Mouse (Mus musculus) midbrain, embryonic 12.5 days (tissue): Measurements from ENCODE around the gene Dnmt1. TPM values are rescaled to one million over a fixed set of nuclear protein-coding genes. Genes with fewer than 3 reads are reported as not detected.

Experiments
- ATAC-seq: fragments of 200-750 bp; cut with Nextera tagmentation; 2 replicates; pipeline ENCODE4 v1.8.0; 2017; ENCODE audit warnings: low read depth, moderate TSS enrichment, moderate library complexity; ENCODE audit not compliant: low FRiP score
- H3K27ac ChIP-seq: fragments of 300-500 bp; sonication (generic); replicated peaks from 2 replicates; pipeline ENCODE4 v1.5.1; 2016; ENCODE audit warnings: mild to moderate bottlenecking
- H3K27me3 ChIP-seq: fragments of 300-500 bp; sonication (generic); 2 replicates; pipeline ENCODE4 v1.6.1; 2016; ENCODE audit warnings: mild to moderate bottlenecking
- H3K36me3 ChIP-seq: fragments of 300-500 bp; sonication (generic); 2 replicates; pipeline ENCODE4 v1.6.1; 2016
- H3K4me1 ChIP-seq: fragments of 300-500 bp; sonication (generic); 2 replicates; pipeline ENCODE4 v1.6.1; 2016
- H3K4me2 ChIP-seq: fragments of 300-500 bp; sonication (generic); replicated peaks from 2 replicates; pipeline ENCODE4 v1.6.1; 2016; ENCODE audit warnings: mild to moderate bottlenecking, moderate library complexity
- H3K4me3 ChIP-seq: fragments of 300-500 bp; sonication (generic); 2 replicates; pipeline ENCODE4 v1.5.1; 2016; ENCODE audit warnings: mild to moderate bottlenecking
- H3K9ac ChIP-seq: fragments of 300-500 bp; sonication (generic); replicated peaks from 2 replicates; pipeline ENCODE4 v1.6.1; 2016; ENCODE audit warnings: mild to moderate bottlenecking, moderate library complexity
- H3K9me3 ChIP-seq: fragments of 300-500 bp; sonication (generic); 2 replicates; pipeline ENCODE4 v1.6.1; 2016; ENCODE audit warnings: mild to moderate bottlenecking
- WGBS: fragments of 180-500 bp; shearing (Covaris S2); methylation state at CpG from one replicate; pipeline ENCODE4 v1.1.7; 2016; 5-methylcytosine and 5-hydroxymethylcytosine counted together
- polyA plus RNA-seq: library from polyadenylated mRNA; unstranded; fragments of >200 nt; fragmentation: Nextera tagmentation; extraction: Ambion mirVana; gene quantifications from 2 replicates; pipeline ENCODE4 v1.2.1, GENCODE M21; 2016

Gene Dnmt1
- polyA plus RNA-seq, 1 experiment from 2014 or later: 109 TPM

GRCm38 (mm10) chr9:20975431-20976215, 15.9 kb upstream of the Dnmt1 start:
- Histone ChIP-seq H3K4me2 (peak overlapping the region; percentile 84), H3K27me3 (peaks cover 5% of the 10 kb centered on the region; the same call in 1 of the 2 replicates), H3K27ac (no peak overlapping the region), H3K4me1 (peaks cover 34% of the 10 kb centered on the region), H3K4me3 (peak overlapping the region; percentile 78), H3K9me3 (no peaks in the 10 kb centered on the region), H3K9ac (peak overlapping the region; percentile 73), H3K36me3 (no peaks in the 10 kb centered on the region)
- under 1% methylated on average over 45 of the region's 45 CpGs for WGBS
- ATAC-seq: peak; percentile 57; the same call in 1 of the 2 replicates

DNA sequence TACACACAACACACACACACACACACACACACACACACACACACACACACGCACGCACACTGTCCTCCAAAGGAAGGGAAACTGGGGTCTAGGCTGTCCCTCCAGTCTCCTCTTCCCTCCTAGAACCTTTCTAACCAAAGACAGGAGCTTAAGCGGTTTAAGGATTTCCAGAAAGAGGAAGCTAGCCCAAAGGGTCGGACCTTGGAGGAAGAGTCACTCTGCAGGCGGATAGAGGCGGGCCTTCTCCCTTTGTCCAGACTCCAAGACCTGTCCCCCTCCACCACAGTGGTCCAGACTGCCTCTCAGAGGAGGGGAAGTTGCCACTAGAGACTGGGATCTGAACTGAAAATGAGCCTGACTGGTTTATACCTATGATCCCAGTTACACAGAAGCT, 14.0 kb upstream of the Dnmt1 start:
- Histone ChIP-seq H3K36me3 (peaks cover under 1% of the 10 kb centered on the region; the same call in 1 of the 2 replicates), H3K9ac (no peak overlapping the region; the same call in 1 of the 2 replicates), H3K27ac (no peak overlapping the region), H3K9me3 (no peaks in the 10 kb centered on the region), H3K4me2 (0 out of 2 replicates have a peak overlapping the region, but pooled peaks have one; percentile 6), H3K27me3 (peaks cover 5% of the 10 kb centered on the region; the same call in 1 of the 2 replicates), H3K4me1 (peaks cover 34% of the 10 kb centered on the region), H3K4me3 (no peak overlapping the region)
- WGBS: 57% methylated on average over 5 of the region's 6 CpGs
- ATAC-seq: no peak

GRCm38 (mm10) chr9:20973001-20973681, 13.5 kb upstream of the Dnmt1 start:
- Histone ChIP-seq H3K4me2 (peak overlapping the region; percentile 26; the same call in 1 of the 2 replicates), H3K9ac (no peak overlapping the region; the same call in 1 of the 2 replicates), H3K9me3 (no peaks in the 10 kb centered on the region), H3K27ac (no peak overlapping the region), H3K4me3 (no peak overlapping the region), H3K4me1 (peaks cover 34% of the 10 kb centered on the region), H3K36me3 (peaks cover 6% of the 10 kb centered on the region), H3K27me3 (peaks cover 5% of the 10 kb centered on the region; the same call in 1 of the 2 replicates)
- no peak for ATAC-seq
- 86% methylated on average over 4 of the region's 4 CpGs for WGBS

DNA sequence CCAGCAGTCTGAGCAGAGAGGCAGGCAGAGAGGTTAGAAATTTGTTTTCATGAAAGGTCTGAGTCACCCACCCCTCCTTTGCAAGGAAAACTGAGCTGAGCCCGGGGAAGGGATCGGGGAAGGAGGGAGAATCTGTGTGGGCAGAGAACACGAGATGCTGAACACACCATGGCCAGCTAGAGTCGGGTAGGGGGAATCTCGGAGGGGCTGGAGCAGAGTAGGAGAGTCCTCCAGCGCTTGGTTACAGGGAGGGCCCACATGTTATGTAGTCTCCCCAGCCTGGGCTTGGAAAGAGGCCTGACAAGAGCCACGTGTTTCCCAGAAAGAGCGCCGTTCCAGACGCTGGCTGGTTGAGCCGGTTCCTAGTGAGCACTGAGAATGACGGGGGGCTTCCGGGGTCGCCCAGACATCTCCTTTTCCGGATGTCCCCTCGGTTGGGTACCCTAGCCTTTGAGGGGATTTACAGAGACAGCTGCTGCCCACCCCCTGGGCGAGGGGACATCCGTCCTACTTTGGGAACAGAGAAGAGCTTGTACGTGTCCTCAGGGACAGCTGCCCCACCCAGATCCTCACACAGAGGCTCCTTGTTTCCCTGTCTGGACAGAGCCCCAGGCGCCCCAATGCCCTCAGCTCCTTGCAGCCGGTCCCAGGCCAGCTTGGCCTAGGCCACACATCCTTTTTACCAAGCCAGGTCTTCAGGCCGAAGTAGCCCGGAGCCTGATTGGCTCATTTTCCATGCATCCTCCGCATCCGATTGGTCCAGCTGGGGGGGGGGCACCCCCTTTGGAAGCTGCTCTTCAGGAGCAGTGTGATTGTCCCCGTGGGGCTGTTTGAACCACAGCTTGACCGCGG, 12.7 kb upstream of the Dnmt1 start:
- no peak for ATAC-seq
- H3K36me3 ChIP-seq: peaks cover 14% of the 10 kb centered on the region
- H3K4me1 ChIP-seq: peaks cover 34% of the 10 kb centered on the region
- peak overlapping the region; percentile 26 for H3K4me2 ChIP-seq
- whole genome bisulfite sequencing: 35% methylated on average over 28 of the region's 28 CpGs
- H3K27ac ChIP-seq: 0 out of 2 replicates have a peak overlapping the region, but pooled peaks have one; percentile 35
- peaks cover 5% of the 10 kb centered on the region; the same call in 1 of the 2 replicates for H3K27me3 ChIP-seq
- H3K9ac ChIP-seq: no peak overlapping the region; the same call in 1 of the 2 replicates
- no peaks in the 10 kb centered on the region for H3K9me3 ChIP-seq
- no peak overlapping the region for H3K4me3 ChIP-seq

DNA sequence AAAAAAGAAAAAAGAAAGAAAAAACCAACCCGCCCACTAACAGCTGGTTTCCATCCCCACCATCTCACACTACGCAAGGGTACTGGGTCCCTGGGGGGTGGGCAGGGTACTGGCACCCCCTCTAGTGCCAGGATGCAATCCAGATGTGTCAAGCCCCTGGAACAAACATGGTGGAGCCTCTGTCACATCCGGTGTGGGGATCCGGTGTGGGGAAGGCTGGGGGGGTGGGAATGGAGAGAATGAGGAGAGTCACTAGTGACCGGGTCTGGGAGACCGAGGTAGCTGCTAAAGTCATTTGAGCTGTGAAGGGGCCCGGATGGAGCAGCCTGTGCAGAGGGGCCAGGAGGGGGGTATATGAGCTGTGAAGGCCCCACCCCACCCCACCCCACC, 12.1 kb upstream of the Dnmt1 start:
- Histone ChIP-seq H3K27me3 (peaks cover 5% of the 10 kb centered on the region; the same call in 1 of the 2 replicates), H3K36me3 (peaks cover 19% of the 10 kb centered on the region), H3K4me2 (no peak overlapping the region), H3K4me1 (peaks cover 34% of the 10 kb centered on the region), H3K27ac (no peak overlapping the region), H3K4me3 (no peak overlapping the region), H3K9ac (no peak overlapping the region; the same call in 1 of the 2 replicates), H3K9me3 (no peaks in the 10 kb centered on the region)
- no peak for ATAC-seq
- 84% methylated on average over 7 of the region's 7 CpGs for WGBS

- Histone ChIP-seq H3K36me3 (peaks cover 19% of the 10 kb centered on the region), H3K4me1 (0 out of 2 replicates have a peak, but pooled peaks cover 1% of the 10 kb centered on the region), H3K4me2 (no peak overlapping the region), H3K27ac (no peak overlapping the region), H3K9ac (no peak overlapping the region), H3K27me3 (no peaks in the 10 kb centered on the region), H3K4me3 (no peak overlapping the region), H3K9me3 (no peaks in the 10 kb centered on the region)
- ATAC-seq: no peak
- WGBS: 85% methylated on average over 5 of the region's 5 CpGs
Measured at GRCm38 (mm10) chr9:20966747-20967146, 7.1 kb upstream of the Dnmt1 start.

DNA sequence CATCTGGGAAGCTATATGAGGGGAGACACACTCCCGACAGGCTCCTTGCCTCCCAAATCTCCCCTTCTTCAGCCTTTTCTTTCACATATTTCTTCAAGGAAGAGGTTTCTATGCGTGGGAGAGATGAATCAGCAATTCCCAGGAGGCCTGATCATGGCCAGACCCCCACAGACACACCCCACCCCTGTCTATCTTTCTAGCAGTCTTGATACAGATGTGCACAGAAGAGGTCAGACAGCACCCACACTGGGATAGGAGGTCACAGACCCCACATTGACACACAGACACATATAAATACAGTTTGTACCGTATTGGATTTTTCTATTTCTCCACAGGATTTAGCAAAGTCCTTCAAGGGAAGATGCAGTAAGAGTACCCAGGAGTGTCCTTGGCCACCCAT, 6.3 kb upstream of the Dnmt1 start:
- ATAC-seq: no peak
- no peaks in the 10 kb centered on the region for H3K4me1 ChIP-seq
- H3K36me3 ChIP-seq: peaks cover 19% of the 10 kb centered on the region
- WGBS: 84% methylated on average over 3 of the region's 3 CpGs
- no peak overlapping the region for H3K9ac ChIP-seq
- H3K27ac ChIP-seq: no peak overlapping the region
- H3K27me3 ChIP-seq: no peaks in the 10 kb centered on the region
- no peaks in the 10 kb centered on the region for H3K9me3 ChIP-seq
- H3K4me3 ChIP-seq: no peak overlapping the region
- H3K4me2 ChIP-seq: no peak overlapping the region

DNA sequence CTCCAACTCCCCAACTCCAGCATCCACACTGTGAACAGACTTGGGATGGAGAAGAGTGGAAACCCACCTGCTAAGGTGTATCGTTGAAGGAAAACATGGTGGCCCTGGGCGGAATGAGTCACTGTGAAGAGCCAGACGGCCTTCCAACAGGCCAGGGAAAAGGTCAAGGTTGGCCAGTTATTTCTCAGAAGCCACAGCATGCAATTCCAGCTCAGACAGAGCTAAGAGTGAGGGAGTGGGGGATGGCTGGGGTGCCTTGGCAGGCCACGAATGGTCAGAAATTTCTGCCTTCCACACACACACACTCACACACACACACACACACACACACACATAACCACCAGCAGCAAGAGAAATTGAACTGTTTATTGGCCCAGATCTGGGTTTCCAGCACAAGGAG, 5.9 kb upstream of the Dnmt1 start:
- H3K9me3 ChIP-seq: no peaks in the 10 kb centered on the region
- WGBS: 84% methylated on average over 4 of the region's 4 CpGs
- no peak overlapping the region for H3K4me3 ChIP-seq
- no peak overlapping the region for H3K9ac ChIP-seq
- no peak for ATAC-seq
- no peaks in the 10 kb centered on the region for H3K4me1 ChIP-seq
- no peak overlapping the region for H3K4me2 ChIP-seq
- H3K36me3 ChIP-seq: peaks cover 19% of the 10 kb centered on the region
- no peaks in the 10 kb centered on the region for H3K27me3 ChIP-seq
- no peak overlapping the region for H3K27ac ChIP-seq

DNA sequence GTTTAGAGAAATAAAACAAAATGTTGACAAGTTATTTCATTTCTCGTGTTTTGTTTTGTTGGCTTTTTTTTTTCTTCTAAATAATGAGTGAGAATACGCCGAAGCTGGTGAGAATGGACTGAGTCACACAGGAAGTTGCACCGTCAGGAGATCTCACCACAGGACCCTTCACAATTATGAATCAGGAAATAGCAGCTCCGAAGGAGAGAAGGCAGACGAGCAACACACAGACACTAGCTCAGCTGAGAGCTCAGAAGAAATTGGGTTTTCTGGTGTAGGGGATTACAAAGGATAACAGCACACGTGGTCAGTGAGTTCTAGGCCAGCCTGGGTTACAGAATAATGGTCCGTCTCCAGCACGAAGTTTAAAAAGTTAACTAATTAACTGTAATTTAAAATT, 1.9 kb upstream of the Dnmt1 start:
- H3K4me2 ChIP-seq: no peak overlapping the region
- 79% methylated on average over 9 of the region's 9 CpGs for WGBS
- no peaks in the 10 kb centered on the region for H3K9me3 ChIP-seq
- H3K27me3 ChIP-seq: no peaks in the 10 kb centered on the region
- H3K9ac ChIP-seq: no peak overlapping the region
- no peak overlapping the region for H3K27ac ChIP-seq
- no peaks in the 10 kb centered on the region for H3K4me1 ChIP-seq
- H3K36me3 ChIP-seq: no peaks in the 10 kb centered on the region
- no peak for ATAC-seq
- no peak overlapping the region for H3K4me3 ChIP-seq

GRCm38 (mm10) chr9:20956989-20957388, 2.7 kb downstream of the Dnmt1 start:
- Histone ChIP-seq H3K9me3 (no peaks in the 10 kb centered on the region), H3K4me1 (no peaks in the 10 kb centered on the region), H3K4me3 (no peak overlapping the region), H3K36me3 (no peaks in the 10 kb centered on the region), H3K9ac (no peak overlapping the region), H3K4me2 (no peak overlapping the region), H3K27ac (no peak overlapping the region), H3K27me3 (no peaks in the 10 kb centered on the region)
- WGBS: 86% methylated on average over 3 of the region's 3 CpGs
- no peak for ATAC-seq

- WGBS: under 1% methylated on average over 51 of the region's 51 CpGs
- Histone ChIP-seq H3K36me3 (no peaks in the 10 kb centered on the region), H3K9ac (peak overlapping the region; percentile 74), H3K9me3 (no peaks in the 10 kb centered on the region), H3K4me1 (peaks cover 11% of the 10 kb centered on the region), H3K27ac (peak overlapping the region; percentile 91), H3K4me3 (peak overlapping the region; percentile 90), H3K4me2 (peak overlapping the region; percentile 92), H3K27me3 (no peaks in the 10 kb centered on the region)
- ATAC-seq: peak; percentile 96
Measured at GRCm38 (mm10) chr9:20952520-20953227, 7.0 kb downstream of the Dnmt1 start.
